Mouse (Mus musculus) urinary bladder, postnatal 4 days (tissue): Measurements from ENCODE around the gene Fgfr2.

ENCODE experiments used
- DNase-seq, 2 experiments: peaks; one replicate each; pipeline ENCODE4 v3.0.0; 2021 to 2022; ENCODE audit warnings: low spot score in 2 of 2

Gene Fgfr2

GRCm38 (mm10) chr7:131747152-131748010 lies 1375.8 kb downstream of the Fgfr2 start:
- no peak for DNase-seq

GRCm38 (mm10) chr7:131746752-131747151 lies 1376.4 kb downstream of the Fgfr2 start:
- no peak for DNase-seq

GRCm38 (mm10) chr7:131743193-131743592 lies 1380.0 kb downstream of the Fgfr2 start:
- no peak for DNase-seq

- DNase-seq = no peak
These were observed 1400.2 kb downstream of the Fgfr2 start for GRCm38 (mm10) chr7:131722783-131723575.

- DNase-seq = no peak
These were observed 1400.8 kb downstream of the Fgfr2 start for GRCm38 (mm10) chr7:131722316-131722715.

GRCm38 (mm10) chr7:131718280-131718679 lies 1404.9 kb downstream of the Fgfr2 start:
- no peak for DNase-seq

- no peak for DNase-seq
These were observed 1410.1 kb downstream of the Fgfr2 start for GRCm38 (mm10) chr7:131713076-131713475.

GRCm38 (mm10) chr7:131696889-131697288 lies 1426.3 kb downstream of the Fgfr2 start:
- no peak for DNase-seq

- no peak for DNase-seq
These were observed 1435.8 kb downstream of the Fgfr2 start for GRCm38 (mm10) chr7:131687324-131687723.

GRCm38 (mm10) chr7:131677126-131677525 lies 1446.0 kb downstream of the Fgfr2 start:
- DNase-seq = no peak

- no peak for DNase-seq
These were observed 1452.6 kb downstream of the Fgfr2 start for GRCm38 (mm10) chr7:131670586-131670985.

- DNase-seq = no peak
These were observed 1453.8 kb downstream of the Fgfr2 start for GRCm38 (mm10) chr7:131669326-131669725.

- no peak for DNase-seq
These were observed 1462.4 kb downstream of the Fgfr2 start for GRCm38 (mm10) chr7:131660726-131661125.

- no peak for DNase-seq
These were observed 1467.1 kb downstream of the Fgfr2 start for GRCm38 (mm10) chr7:131656017-131656416.

GRCm38 (mm10) chr7:131653416-131653815 lies 1469.7 kb downstream of the Fgfr2 start:
- no peak for DNase-seq

GRCm38 (mm10) chr7:131651921-131652694 lies 1471.0 kb downstream of the Fgfr2 start:
- DNase-seq = no peak

GRCm38 (mm10) chr7:131650277-131650676 lies 1472.9 kb downstream of the Fgfr2 start:
- no peak for DNase-seq

GRCm38 (mm10) chr7:131648276-131648675 lies 1474.9 kb downstream of the Fgfr2 start:
- no peak for DNase-seq

- DNase-seq = no peak
These were observed 1475.6 kb downstream of the Fgfr2 start for GRCm38 (mm10) chr7:131647583-131647982.

GRCm38 (mm10) chr7:131644586-131644985 lies 1478.6 kb downstream of the Fgfr2 start:
- no peak for DNase-seq

- DNase-seq = no peak
These were observed 1479.1 kb downstream of the Fgfr2 start for GRCm38 (mm10) chr7:131644051-131644450.

- no peak for DNase-seq
These were observed 1479.8 kb downstream of the Fgfr2 start for GRCm38 (mm10) chr7:131643341-131643840.
